Comparison of ENCODE assay signal across 8 mouse cellular contexts in the genomic region with DNA sequence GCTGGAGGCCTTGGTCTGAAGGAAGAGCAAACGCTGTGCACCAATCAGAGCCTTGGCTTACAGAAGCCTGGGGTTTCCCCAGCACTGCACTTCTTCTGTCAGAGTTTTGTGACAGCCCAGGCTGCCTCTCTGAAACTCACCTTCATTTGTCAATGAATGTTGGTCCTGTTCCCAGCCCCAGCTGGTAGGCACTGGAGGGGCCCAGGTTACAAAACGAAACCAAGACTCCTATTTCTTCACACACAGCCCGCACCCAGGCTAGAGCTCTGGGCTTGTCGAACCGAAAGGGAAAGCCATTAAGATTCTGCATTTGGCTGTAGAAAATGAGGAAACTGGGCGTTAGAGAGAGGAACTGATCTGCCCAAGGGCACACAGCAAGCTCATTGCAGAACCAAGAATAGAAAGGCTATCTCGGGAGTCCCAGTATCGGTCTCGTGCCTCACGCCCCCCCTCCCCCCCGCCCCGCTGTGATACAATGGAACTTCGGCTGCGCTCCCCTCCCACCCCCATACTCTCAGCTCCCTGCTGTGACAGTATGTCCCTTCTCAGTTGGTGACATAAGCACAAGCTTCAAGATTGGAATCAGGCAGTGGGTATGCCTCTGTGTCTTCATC.
DNase-seq lines count a peak whose midpoint lies in the region; ATAC-seq lines count a peak whose summit lies in the region.

No protein-coding gene starts in this region.

- 13% methylated on average over 14 of the region's 14 CpGs for WGBS in embryonic facial prominence, embryonic 10.5 days
- 13% methylated on average over 14 of the region's 14 CpGs for WGBS in midbrain, embryonic 16.5 days

- DNase-seq in A20 (ENCODE audit: low read depth, low spot score): peak; percentile 90
- peak; percentile 75 for DNase-seq in Muller cell, postnatal 12 days (ENCODE audit: inconsistent ontology term)
- DNase-seq in embryonic facial prominence, embryonic 10.5 days (ENCODE audit: low spot score): no peak
- peak; percentile 73 for DNase-seq in heart, adult 8-10 months (ENCODE audit: low spot score)
- DNase-seq in kidney, adult 18-20 months: peak; percentile 59
- DNase-seq in liver: peak; percentile 26
- peak; percentile 43 for DNase-seq in thymus, postnatal 0 days (ENCODE audit: low spot score)

- ATAC-seq in midbrain, embryonic 16.5 days: 0 out of 2 replicates have a peak, but pooled peaks have one; percentile 25

- H3K27me3 ChIP-seq in embryonic facial prominence, embryonic 10.5 days (replicated peaks; ENCODE audit: low read depth, poor library complexity, severe bottlenecking): peaks cover 39% of the 10 kb centered on the region; the same call in 1 of the 2 replicates
- H3K27me3 ChIP-seq in midbrain, embryonic 16.5 days (ENCODE audit: control insufficient read depth, insufficient read depth, low read depth, low read length): peaks cover 4% of the 10 kb centered on the region; the same call in 1 of the 2 replicates

- H3K4me2 ChIP-seq in midbrain, embryonic 16.5 days (ENCODE audit: low read length): peak overlapping the region; percentile 30

- H3K9me3 ChIP-seq in embryonic facial prominence, embryonic 10.5 days: peaks cover 5% of the 10 kb centered on the region; the same call in 1 of the 2 replicates
- H3K9me3 ChIP-seq in midbrain, embryonic 16.5 days (replicated peaks; ENCODE audit: control insufficient read depth, low read length, poor library complexity, severe bottlenecking): no peaks in the 10 kb centered on the region

- peaks cover 22% of the 10 kb centered on the region for H3K4me1 ChIP-seq in embryonic facial prominence, embryonic 10.5 days
- peaks cover 4% of the 10 kb centered on the region; the same call in 1 of the 2 replicates for H3K4me1 ChIP-seq in midbrain, embryonic 16.5 days (ENCODE audit: control insufficient read depth, insufficient read depth, low read length)

- H3K9ac ChIP-seq in midbrain, embryonic 16.5 days (ENCODE audit: low read depth, low read length): no peak overlapping the region

- no peaks in the 10 kb centered on the region for H3K36me3 ChIP-seq in embryonic facial prominence, embryonic 10.5 days (replicated peaks)
- no peaks in the 10 kb centered on the region for H3K36me3 ChIP-seq in midbrain, embryonic 16.5 days (ENCODE audit: control insufficient read depth, insufficient read depth, low read length)

- peak overlapping the region; percentile 47 for H3K4me3 ChIP-seq in embryonic facial prominence, embryonic 10.5 days
- H3K4me3 ChIP-seq in midbrain, embryonic 16.5 days (ENCODE audit: low read depth, low read length): no peak overlapping the region

- H3K27ac ChIP-seq in embryonic facial prominence, embryonic 10.5 days (replicated peaks): 0 out of 2 replicates have a peak overlapping the region, but pooled peaks have one; percentile 16
- H3K27ac ChIP-seq in midbrain, embryonic 16.5 days (ENCODE audit: low read length): no peak overlapping the region
